Mouse (Mus musculus) embryonic facial prominence, embryonic 14.5 days (tissue): ENCODE results near the gene Map4k5. TPM values are rescaled to one million over a fixed set of nuclear protein-coding genes. Genes with fewer than 3 reads are reported as not detected.

Experiments used
- ATAC-seq: fragments of 200-750 bp; cut with Nextera tagmentation; 2 replicates; pipeline ENCODE4 v1.8.0; 2017; ENCODE audit warnings: low read depth, moderate number of reproducible peaks, moderate TSS enrichment
- DNase-seq: peaks from one replicate; pipeline ENCODE4 v3.0.0-alpha.2; 2015; ENCODE audit warnings: low spot score
- H3K27ac ChIP-seq: fragments of 300-500 bp; sonication (generic); replicated peaks from 2 replicates; pipeline ENCODE4 v1.5.1; 2014; ENCODE audit warnings: low read depth, mild to moderate bottlenecking, low read length, moderate library complexity
- H3K27me3 ChIP-seq: fragments of 300-500 bp; sonication (generic); replicated peaks from 2 replicates; pipeline ENCODE4 v1.6.1; 2014; ENCODE audit warnings: low read length; ENCODE audit not compliant: control insufficient read depth, insufficient read depth
- H3K36me3 ChIP-seq: fragments of 300-500 bp; sonication (generic); 2 replicates; pipeline ENCODE4 v1.6.1; 2014; ENCODE audit warnings: low read length, mixed read lengths; ENCODE audit not compliant: control insufficient read depth, insufficient read depth
- H3K4me1 ChIP-seq: fragments of 300-500 bp; sonication (generic); 2 replicates; pipeline ENCODE4 v1.6.1; 2014; ENCODE audit warnings: antibody characterized with exemption, low read length; ENCODE audit not compliant: control insufficient read depth, insufficient read depth
- H3K4me2 ChIP-seq: fragments of 300-500 bp; sonication (generic); 2 replicates; pipeline ENCODE4 v1.6.1; 2014; ENCODE audit warnings: low read depth, mild to moderate bottlenecking, low read length, moderate library complexity, mixed read lengths
- H3K4me3 ChIP-seq: fragments of 300-500 bp; sonication (generic); 2 replicates; pipeline ENCODE4 v1.5.1; 2014; ENCODE audit warnings: low read depth, mild to moderate bottlenecking, low read length
- H3K9ac ChIP-seq: fragments of 300-500 bp; sonication (generic); 2 replicates; pipeline ENCODE4 v1.6.1; 2014; ENCODE audit warnings: low read depth, mild to moderate bottlenecking, low read length, moderate library complexity, mixed read lengths
- H3K9me3 ChIP-seq: fragments of 300-500 bp; sonication (generic); 2 replicates; pipeline ENCODE4 v1.6.1; 2016; ENCODE audit warnings: low read length; ENCODE audit not compliant: control insufficient read depth
- WGBS: fragments of 180-500 bp; shearing (Covaris S2); extraction: QIAGEN DNeasy Blood & Tissue Kit; methylation state at CpG from one replicate; pipeline ENCODE4 v1.1.7; 2014; 5-methylcytosine and 5-hydroxymethylcytosine counted together
- polyA plus RNA-seq: library from polyadenylated mRNA; unstranded; fragments of >200 nt; fragmentation: Nextera tagmentation; extraction: Ambion mirVana; gene quantifications from 2 replicates; pipeline ENCODE4 v1.2.1, GENCODE M21; 2014

The Map4k5 gene
- polyA plus RNA-seq, 1 experiment from 2014 or later, result 45.2 TPM

DNA sequence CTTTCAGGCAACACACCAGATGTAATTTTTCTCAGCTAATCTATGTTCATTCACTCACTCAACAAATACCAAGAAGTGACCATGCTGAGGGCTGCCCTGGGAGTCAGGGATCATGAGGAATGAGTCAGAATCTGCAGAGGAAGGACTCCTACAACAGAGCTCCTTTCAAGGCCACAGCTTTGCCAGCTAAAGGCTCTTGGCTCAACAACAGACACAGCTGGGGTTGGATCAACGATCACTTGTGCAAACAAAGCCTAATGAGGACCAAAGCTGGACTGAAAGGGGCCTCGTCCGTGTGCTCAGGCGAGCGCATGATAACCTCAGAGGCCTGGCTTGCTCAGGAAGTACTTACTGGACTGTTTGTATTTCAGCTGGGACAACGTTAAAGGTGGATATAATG lies 78.7 kb downstream of the Map4k5 start:
- 35% methylated on average over 6 of the region's 6 CpGs for WGBS
- no peak overlapping the region for H3K4me3 ChIP-seq
- H3K27ac ChIP-seq, result no peak overlapping the region
- H3K9me3 ChIP-seq, result no peaks in the 10 kb centered on the region
- H3K4me1 ChIP-seq, result no peaks in the 10 kb centered on the region
- no peak overlapping the region for H3K4me2 ChIP-seq
- no peaks in the 10 kb centered on the region for H3K27me3 ChIP-seq
- ATAC-seq, result peak; percentile 33; the same call in 1 of the 2 replicates
- peaks cover 82% of the 10 kb centered on the region for H3K36me3 ChIP-seq
- DNase-seq, result peak; percentile 40
- no peak overlapping the region for H3K9ac ChIP-seq

DNA sequence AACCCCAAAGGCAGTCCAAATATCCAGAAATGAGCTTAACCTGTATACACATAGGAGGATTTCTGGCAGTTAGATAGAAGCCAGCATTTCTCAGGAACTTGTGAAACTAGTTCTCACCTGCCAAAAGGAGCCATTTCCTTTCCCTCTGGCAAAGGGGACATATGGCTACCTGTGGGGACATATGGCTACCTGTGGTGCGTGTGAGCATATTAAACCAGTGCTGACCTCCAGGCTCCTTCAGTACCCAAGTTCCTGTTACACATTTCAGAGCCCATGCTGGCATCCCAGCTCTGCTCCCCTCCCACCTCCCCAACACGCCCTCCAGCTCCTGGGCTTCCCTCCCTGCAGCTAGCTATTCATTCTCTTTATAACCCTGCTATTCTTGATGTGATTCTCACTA lies 79.4 kb downstream of the Map4k5 start:
- ATAC-seq, result no peak
- Histone ChIP-seq H3K4me3 (no peak overlapping the region), H3K4me1 (no peaks in the 10 kb centered on the region), H3K27me3 (no peaks in the 10 kb centered on the region), H3K9ac (no peak overlapping the region), H3K36me3 (peaks cover 81% of the 10 kb centered on the region), H3K4me2 (no peak overlapping the region), H3K27ac (no peak overlapping the region), H3K9me3 (no peaks in the 10 kb centered on the region)
- WGBS, result 58% methylated on average over 2 of the region's 2 CpGs
- DNase-seq, result no peak

DNA sequence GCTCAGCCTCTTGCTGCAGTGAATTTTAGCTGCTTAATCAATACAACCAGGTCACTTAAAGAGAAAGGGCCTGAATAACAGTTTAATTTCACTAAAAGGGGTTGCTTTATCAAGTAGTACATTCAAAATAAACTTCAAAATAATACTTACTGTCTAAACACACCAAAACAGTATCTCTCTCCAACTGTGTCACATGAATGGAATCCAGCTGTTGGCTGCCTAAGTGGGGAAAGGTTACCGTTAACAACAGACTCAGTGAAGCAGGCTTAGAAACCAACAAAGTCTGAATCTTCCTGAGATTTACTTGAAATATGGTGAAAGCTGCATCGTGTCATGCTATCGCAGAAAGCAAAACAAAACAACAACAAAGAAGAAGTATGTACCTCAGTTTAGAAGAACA lies 80.0 kb downstream of the Map4k5 start:
- Histone ChIP-seq H3K4me1 (no peaks in the 10 kb centered on the region), H3K27me3 (no peaks in the 10 kb centered on the region), H3K36me3 (peaks cover 77% of the 10 kb centered on the region), H3K4me3 (no peak overlapping the region), H3K9me3 (no peaks in the 10 kb centered on the region), H3K9ac (no peak overlapping the region), H3K27ac (no peak overlapping the region), H3K4me2 (no peak overlapping the region)
- no peak for DNase-seq
- ATAC-seq, result no peak
- WGBS, result 66% methylated on average over 3 of the region's 3 CpGs

DNA sequence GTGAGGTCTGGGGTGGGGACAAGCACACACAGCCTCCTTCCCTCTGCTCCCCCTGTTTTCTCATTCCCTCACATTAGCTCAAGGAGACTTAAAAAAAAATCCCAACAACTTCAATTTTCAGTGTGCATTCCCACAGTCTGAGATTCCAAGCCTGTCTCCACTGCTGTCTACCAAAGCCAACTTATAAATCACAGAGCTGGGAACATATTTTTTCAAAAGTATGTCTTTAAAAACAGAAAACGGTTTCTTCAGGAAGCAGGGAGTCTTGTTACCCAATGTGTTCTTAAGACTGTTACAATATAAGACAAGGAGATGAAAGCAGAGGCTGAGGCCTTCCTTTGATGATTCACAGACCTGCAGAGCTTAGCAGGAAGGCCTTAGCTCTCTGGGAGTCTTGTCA lies 81.0 kb downstream of the Map4k5 start:
- no peak for ATAC-seq
- Histone ChIP-seq H3K4me2 (no peak overlapping the region), H3K9me3 (no peaks in the 10 kb centered on the region), H3K4me3 (no peak overlapping the region), H3K4me1 (no peaks in the 10 kb centered on the region), H3K36me3 (peaks cover 75% of the 10 kb centered on the region), H3K27ac (no peak overlapping the region), H3K9ac (no peak overlapping the region), H3K27me3 (no peaks in the 10 kb centered on the region)
- WGBS, result 24% methylated on average over 1 of the region's 1 CpGs
- no peak for DNase-seq

DNA sequence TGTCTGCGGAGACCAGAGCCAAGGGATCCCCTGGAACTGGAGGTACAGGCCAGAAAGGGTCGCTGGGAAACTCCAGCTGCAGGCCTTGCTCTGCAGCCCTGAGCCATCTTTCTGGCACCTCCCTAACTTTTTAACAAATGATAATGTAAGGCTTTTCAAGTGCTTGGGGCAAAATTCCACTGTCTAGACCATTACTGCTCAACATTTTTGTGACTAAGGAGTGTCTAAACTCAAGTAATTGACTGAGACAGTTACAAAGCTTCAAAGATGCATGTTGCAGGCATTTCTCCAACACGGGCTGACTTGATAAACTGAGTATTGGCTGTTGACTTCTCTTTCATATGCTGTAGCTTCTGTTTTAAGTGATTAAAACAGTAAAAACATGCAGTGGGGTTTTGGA lies 83.6 kb downstream of the Map4k5 start:
- ATAC-seq (no peak), DNase-seq (peak; percentile 52)
- no peak overlapping the region for H3K9ac ChIP-seq
- H3K27me3 ChIP-seq, result no peaks in the 10 kb centered on the region
- WGBS, result 68% methylated on average over 3 of the region's 3 CpGs
- H3K4me1 ChIP-seq, result no peaks in the 10 kb centered on the region
- H3K4me3 ChIP-seq, result no peak overlapping the region
- H3K9me3 ChIP-seq, result no peaks in the 10 kb centered on the region
- no peak overlapping the region for H3K27ac ChIP-seq
- H3K36me3 ChIP-seq, result peaks cover 73% of the 10 kb centered on the region
- no peak overlapping the region for H3K4me2 ChIP-seq

DNA sequence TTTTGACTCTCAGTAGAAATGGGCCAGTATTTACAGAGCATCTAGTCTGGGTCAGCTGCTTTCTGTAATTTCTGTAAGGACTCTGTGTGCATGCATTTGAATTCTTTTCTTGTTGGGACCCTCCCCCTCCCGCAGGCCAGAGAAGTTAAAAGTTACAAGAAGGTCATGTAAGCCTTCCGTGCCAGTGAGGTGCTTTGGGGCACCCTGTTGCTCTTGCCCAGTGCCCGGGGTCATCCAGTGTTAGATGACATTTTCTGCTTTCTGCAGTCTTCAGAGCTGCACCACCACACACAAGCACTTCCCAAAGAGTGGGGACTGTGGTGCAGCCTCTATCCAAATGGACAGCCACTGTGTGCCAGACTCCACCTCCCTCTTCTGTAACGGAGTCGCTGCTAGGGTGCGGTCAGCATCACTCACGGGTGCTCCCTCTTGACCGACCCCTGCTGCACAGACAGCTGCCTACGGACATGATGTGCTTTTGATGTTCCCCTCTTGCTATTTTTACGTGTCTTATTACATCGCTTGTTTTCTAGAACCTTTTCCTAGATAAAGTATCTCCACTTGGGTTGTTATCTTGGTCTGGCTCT lies 85.5 kb downstream of the Map4k5 start:
- Histone ChIP-seq H3K36me3 (peaks cover 64% of the 10 kb centered on the region), H3K27me3 (no peaks in the 10 kb centered on the region), H3K4me3 (no peak overlapping the region), H3K9ac (no peak overlapping the region), H3K9me3 (no peaks in the 10 kb centered on the region), H3K4me2 (no peak overlapping the region), H3K4me1 (no peaks in the 10 kb centered on the region), H3K27ac (no peak overlapping the region)
- 47% methylated on average over 10 of the region's 11 CpGs for WGBS
- ATAC-seq (no peak), DNase-seq (no peak)

DNA sequence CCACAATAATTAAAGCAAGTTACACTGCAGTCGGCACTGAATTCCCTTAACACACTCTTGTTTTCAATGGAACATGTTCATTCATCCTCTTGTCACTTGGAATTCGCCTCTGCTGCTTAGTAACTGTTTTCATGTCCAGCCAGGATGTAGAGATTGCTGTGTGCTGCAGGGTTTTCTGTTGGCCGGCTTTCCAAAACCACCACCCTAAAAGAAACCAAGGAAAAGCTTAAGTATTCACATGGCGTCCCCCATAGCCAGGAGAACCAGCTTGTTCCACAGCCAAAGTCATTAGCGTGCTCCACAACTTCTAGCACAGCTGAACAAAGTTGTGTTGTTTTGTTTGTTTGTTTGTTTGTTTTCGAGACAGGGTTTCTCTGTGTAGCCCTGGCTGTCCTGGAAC lies 87.9 kb downstream of the Map4k5 start:
- Histone ChIP-seq H3K4me1 (no peaks in the 10 kb centered on the region), H3K9me3 (no peaks in the 10 kb centered on the region)

DNA sequence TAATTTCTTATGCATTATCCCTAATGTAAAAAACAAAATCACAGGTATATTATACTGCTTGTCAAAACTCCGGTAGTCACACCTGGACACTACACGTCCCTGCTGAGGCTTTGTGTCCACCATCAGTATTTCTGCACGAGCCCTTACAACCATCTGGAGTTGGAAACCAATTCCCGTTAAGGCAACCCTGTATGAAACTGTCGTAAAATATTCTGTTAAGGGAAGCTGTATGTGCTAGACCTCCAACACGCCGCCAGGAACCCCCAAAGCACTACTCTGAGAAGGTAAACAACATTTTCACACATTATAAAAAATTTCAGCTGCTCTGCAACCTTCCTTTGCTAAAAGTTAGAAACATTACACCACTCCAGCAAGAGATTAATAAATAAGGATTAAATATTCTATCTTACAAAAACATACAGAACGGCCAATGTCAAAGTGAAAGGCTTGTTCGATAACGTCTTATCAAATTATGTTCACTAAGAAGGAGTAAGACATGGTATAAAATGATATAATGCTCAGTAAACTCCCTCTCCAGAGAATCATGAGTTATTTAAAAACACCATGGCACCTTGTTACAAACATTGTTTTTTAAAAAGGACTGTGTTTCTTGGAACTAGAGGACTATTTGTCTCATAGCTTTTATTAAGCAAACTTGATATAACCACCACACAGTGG lies 88.5 kb downstream of the Map4k5 start:
- no peaks in the 10 kb centered on the region for H3K27me3 ChIP-seq
- no peaks in the 10 kb centered on the region for H3K9me3 ChIP-seq
- DNase-seq (no peak), ATAC-seq (no peak)
- H3K36me3 ChIP-seq, result peaks cover 60% of the 10 kb centered on the region
- H3K9ac ChIP-seq, result no peak overlapping the region
- H3K27ac ChIP-seq, result no peak overlapping the region
- H3K4me1 ChIP-seq, result no peaks in the 10 kb centered on the region
- 91% methylated on average over 10 of the region's 10 CpGs for WGBS
- no peak overlapping the region for H3K4me3 ChIP-seq
- H3K4me2 ChIP-seq, result no peak overlapping the region

More for the DNA sequence above, 87.9 kb downstream of the Map4k5 start:
- Histone ChIP-seq H3K27ac (no peak overlapping the region), H3K4me3 (no peak overlapping the region), H3K9ac (no peak overlapping the region), H3K4me2 (no peak overlapping the region), H3K36me3 (peaks cover 61% of the 10 kb centered on the region), H3K27me3 (no peaks in the 10 kb centered on the region)
- DNase-seq (no peak), ATAC-seq (no peak)
- 88% methylated on average over 6 of the region's 6 CpGs for WGBS

DNA sequence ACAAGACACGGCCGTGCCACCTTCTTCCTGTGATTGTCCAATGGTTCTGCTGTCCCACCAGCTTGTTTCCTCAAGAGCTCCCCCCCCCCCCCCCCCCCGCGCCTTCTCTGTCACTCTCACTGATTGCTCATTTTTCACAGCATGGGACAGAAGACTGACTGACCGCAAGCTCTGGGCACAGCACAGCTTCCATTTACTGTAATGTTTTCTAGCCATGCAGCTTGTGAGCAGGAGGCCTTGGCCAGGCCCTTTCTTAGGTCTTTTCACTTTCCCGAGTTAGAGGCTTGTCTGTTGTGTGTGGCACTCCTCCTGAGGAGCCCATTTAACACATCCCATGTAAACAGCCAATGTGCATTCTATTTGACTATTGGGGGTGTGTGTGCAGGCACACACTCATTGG lies 89.8 kb downstream of the Map4k5 start:
- Histone ChIP-seq H3K9me3 (no peaks in the 10 kb centered on the region), H3K4me1 (no peaks in the 10 kb centered on the region), H3K36me3 (peaks cover 51% of the 10 kb centered on the region), H3K4me3 (no peak overlapping the region), H3K4me2 (no peak overlapping the region), H3K27ac (no peak overlapping the region), H3K27me3 (no peaks in the 10 kb centered on the region), H3K9ac (no peak overlapping the region)
- DNase-seq, result no peak
- WGBS, result 90% methylated on average over 4 of the region's 6 CpGs
- ATAC-seq, result no peak
